Mouse (Mus musculus): Measurements from ENCODE around the gene Sh2b1. TPM values are rescaled to one million over a fixed set of nuclear protein-coding genes. Genes with fewer than 3 reads are reported as not detected.

The Sh2b1 gene
- polyA plus RNA-seq, 1 experiment from 2014 or later, result 53.5 TPM

DNA sequence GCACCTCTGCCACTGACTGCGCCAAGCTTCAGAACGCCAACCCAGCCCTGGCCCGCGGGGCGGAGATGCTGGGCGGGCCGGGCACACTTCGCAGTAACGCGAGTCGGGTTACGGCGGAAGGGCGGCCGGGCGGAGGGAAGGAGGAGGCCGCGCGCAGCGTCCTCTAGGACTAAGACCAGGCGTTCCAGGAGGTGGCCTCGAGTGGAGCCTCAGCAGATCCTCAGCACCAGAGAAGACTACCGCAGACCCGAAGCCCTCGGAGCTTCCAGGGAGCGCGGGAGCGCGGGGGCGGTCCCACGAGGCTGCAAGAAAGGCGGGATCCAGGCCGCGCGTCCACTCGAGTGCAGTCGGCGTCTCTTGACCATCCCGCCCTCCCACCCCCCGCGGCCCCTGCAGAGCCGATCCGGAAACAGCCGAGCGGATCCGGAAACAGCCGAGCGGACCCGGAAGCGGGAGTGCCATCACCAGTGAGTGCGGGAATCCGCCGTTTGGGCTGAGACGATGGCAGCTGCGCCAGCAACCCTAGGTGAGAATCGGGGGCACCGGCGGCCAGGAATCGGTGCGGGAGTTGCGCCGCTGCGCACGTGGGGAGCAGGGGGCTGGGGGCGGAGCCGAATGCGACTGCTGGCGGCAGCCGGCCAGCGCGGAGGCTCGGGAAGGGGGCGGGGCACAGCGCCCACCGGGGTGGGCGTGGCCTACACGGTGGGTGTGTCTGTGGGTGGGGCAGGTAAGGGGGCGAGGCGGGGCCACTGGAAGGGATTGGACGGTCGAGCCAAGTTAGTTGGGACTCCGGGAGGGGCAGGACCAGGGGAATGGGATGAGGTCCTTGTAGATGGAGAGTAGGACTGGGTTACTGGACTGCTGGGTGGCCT is 46.4 kb downstream of the Sh2b1 start, which contains the start of gene Rabep2:
Rabep2 (plus strand) TSS at position 129 of the 872 bp plus-strand sequence.
- Histone ChIP-seq H3K4me1 (replicated peaks; ENCODE audit: control insufficient read depth, insufficient read depth, low read length) (peaks cover 4% of the 10 kb centered on the region; the same call in 1 of the 2 replicates), H3K36me3 (ENCODE audit: control insufficient read depth, insufficient read depth, low read length) (no peaks in the 10 kb centered on the region), H3K27me3 (ENCODE audit: control insufficient read depth, insufficient read depth, low read length) (no peaks in the 10 kb centered on the region), H3K27ac (ENCODE audit: low read depth, low read length) (peak within 1 kb of the TSS; percentile 84), H3K9ac (ENCODE audit: low read length) (peak within 1 kb of the TSS; percentile 86), H3K4me3 (ENCODE audit: low read depth, low read length) (peak within 1 kb of the TSS; percentile 75), H3K4me2 (ENCODE audit: low read depth, low read length, severe bottlenecking) (peak within 1 kb of the TSS; percentile 84), H3K9me3 (ENCODE audit: control insufficient read depth, low read length) (no peaks in the 10 kb centered on the region; the same call in 1 of the 2 replicates)
- peak; percentile 98 for DNase-seq (ENCODE audit: low spot score)
- peak; percentile 91 for ATAC-seq (replicated peaks; ENCODE audit: low FRiP score)
- WGBS, result under 1% methylated on average over 78 of the region's 82 CpGs

DNA sequence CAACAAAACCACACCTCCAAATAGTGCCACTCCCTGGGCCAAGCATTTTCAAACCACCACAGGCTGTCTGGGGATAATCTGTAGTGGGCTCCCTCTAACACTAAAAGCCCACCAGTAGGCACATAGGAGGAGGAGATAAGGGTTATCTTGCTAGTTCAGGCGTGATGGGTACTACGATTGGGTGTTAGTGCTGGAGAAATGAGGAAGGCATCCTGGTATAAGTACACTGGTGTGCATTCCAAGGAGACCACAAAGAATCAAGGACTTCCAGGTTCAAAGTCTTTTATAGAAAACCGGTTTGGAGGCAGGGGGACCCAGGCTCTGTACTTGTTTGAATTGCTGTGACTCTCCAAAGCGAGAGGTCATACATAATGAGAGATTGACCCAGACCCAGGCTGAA is 47.1 kb downstream of the Sh2b1 start:
- Histone ChIP-seq H3K27ac (ENCODE audit: low read depth, low read length) (peak overlapping the region; percentile 84; the same call in 1 of the 2 replicates), H3K4me2 (ENCODE audit: low read depth, low read length, severe bottlenecking) (peak overlapping the region; percentile 84), H3K9ac (ENCODE audit: low read length) (peak overlapping the region; percentile 86), H3K27me3 (ENCODE audit: control insufficient read depth, insufficient read depth, low read length) (no peaks in the 10 kb centered on the region), H3K36me3 (ENCODE audit: control insufficient read depth, insufficient read depth, low read length) (no peaks in the 10 kb centered on the region), H3K9me3 (ENCODE audit: control insufficient read depth, low read length) (no peaks in the 10 kb centered on the region; the same call in 1 of the 2 replicates), H3K4me3 (ENCODE audit: low read depth, low read length) (peak overlapping the region; percentile 75), H3K4me1 (replicated peaks; ENCODE audit: control insufficient read depth, insufficient read depth, low read length) (peaks cover 4% of the 10 kb centered on the region; the same call in 1 of the 2 replicates)
- WGBS, result 23% methylated on average over 4 of the region's 4 CpGs
- peak; percentile 0 for ATAC-seq (replicated peaks; ENCODE audit: low FRiP score)
- no peak for DNase-seq (ENCODE audit: low spot score)

GRCm38 (mm10) chr7:126427323-126427860 is 47.8 kb downstream of the Sh2b1 start:
- no peaks in the 10 kb centered on the region for H3K27me3 ChIP-seq (ENCODE audit: control insufficient read depth, insufficient read depth, low read length)
- peaks cover 4% of the 10 kb centered on the region; the same call in 1 of the 2 replicates for H3K4me1 ChIP-seq (replicated peaks; ENCODE audit: control insufficient read depth, insufficient read depth, low read length)
- no peaks in the 10 kb centered on the region; the same call in 1 of the 2 replicates for H3K9me3 ChIP-seq (ENCODE audit: control insufficient read depth, low read length)
- H3K4me3 ChIP-seq (ENCODE audit: low read depth, low read length), result no peak overlapping the region
- no peak for ATAC-seq (replicated peaks; ENCODE audit: low FRiP score)
- H3K36me3 ChIP-seq (ENCODE audit: control insufficient read depth, insufficient read depth, low read length), result no peaks in the 10 kb centered on the region
- H3K27ac ChIP-seq (ENCODE audit: low read depth, low read length), result no peak overlapping the region
- WGBS, result 65% methylated on average over 12 of the region's 13 CpGs
- no peak overlapping the region for H3K9ac ChIP-seq (ENCODE audit: low read length)
- no peak for DNase-seq (ENCODE audit: low spot score)
- no peak overlapping the region for H3K4me2 ChIP-seq (ENCODE audit: low read depth, low read length, severe bottlenecking)

DNA sequence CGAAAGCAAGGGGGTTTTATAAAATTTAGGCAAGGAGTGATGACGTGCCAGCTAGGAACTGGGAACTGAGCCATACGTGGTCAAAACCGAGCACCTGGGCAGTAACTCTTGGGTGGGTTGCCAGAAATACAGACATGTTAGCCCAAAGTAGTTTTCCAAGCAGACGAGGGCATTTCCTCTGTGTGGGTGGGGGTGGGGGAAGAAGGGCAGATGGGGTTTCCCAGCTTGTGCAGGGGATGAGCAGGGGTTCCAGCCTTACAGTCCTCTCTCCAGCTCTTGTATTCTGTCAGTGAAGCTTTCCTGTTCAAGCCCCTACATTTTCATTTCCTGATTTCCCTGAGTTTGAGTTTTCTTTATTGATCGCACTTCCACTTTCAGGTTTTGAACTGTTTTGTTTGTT is 51.1 kb downstream of the Sh2b1 start:
- DNase-seq (ENCODE audit: low spot score), result no peak
- ATAC-seq (replicated peaks; ENCODE audit: low FRiP score), result no peak
- no peaks in the 10 kb centered on the region for H3K36me3 ChIP-seq (ENCODE audit: control insufficient read depth, insufficient read depth, low read length)
- H3K4me2 ChIP-seq (ENCODE audit: low read depth, low read length, severe bottlenecking), result no peak overlapping the region
- H3K4me1 ChIP-seq (replicated peaks; ENCODE audit: control insufficient read depth, insufficient read depth, low read length), result no peaks in the 10 kb centered on the region; the same call in 1 of the 2 replicates
- 80% methylated on average over 6 of the region's 6 CpGs for WGBS
- H3K9me3 ChIP-seq (ENCODE audit: control insufficient read depth, low read length), result no peaks in the 10 kb centered on the region; the same call in 1 of the 2 replicates
- no peak overlapping the region for H3K27ac ChIP-seq (ENCODE audit: low read depth, low read length)
- no peaks in the 10 kb centered on the region for H3K27me3 ChIP-seq (ENCODE audit: control insufficient read depth, insufficient read depth, low read length)
- H3K9ac ChIP-seq (ENCODE audit: low read length), result no peak overlapping the region
- H3K4me3 ChIP-seq (ENCODE audit: low read depth, low read length), result no peak overlapping the region

- no peak for ATAC-seq (replicated peaks; ENCODE audit: low FRiP score)
- peaks cover 2% of the 10 kb centered on the region; the same call in 1 of the 2 replicates for H3K4me1 ChIP-seq (replicated peaks; ENCODE audit: control insufficient read depth, insufficient read depth, low read length)
- H3K9ac ChIP-seq (ENCODE audit: low read length), result no peak overlapping the region
- H3K27me3 ChIP-seq (ENCODE audit: control insufficient read depth, insufficient read depth, low read length), result no peaks in the 10 kb centered on the region
- no peak overlapping the region for H3K27ac ChIP-seq (ENCODE audit: low read depth, low read length)
- no peak overlapping the region for H3K4me3 ChIP-seq (ENCODE audit: low read depth, low read length)
- WGBS, result 89% methylated on average over 5 of the region's 5 CpGs
- H3K4me2 ChIP-seq (ENCODE audit: low read depth, low read length, severe bottlenecking), result no peak overlapping the region
- no peaks in the 10 kb centered on the region for H3K36me3 ChIP-seq (ENCODE audit: control insufficient read depth, insufficient read depth, low read length)
- H3K9me3 ChIP-seq (ENCODE audit: control insufficient read depth, low read length), result no peaks in the 10 kb centered on the region; the same call in 1 of the 2 replicates
- no peak for DNase-seq (ENCODE audit: low spot score)
Measured at GRCm38 (mm10) chr7:126421756-126422155, 53.5 kb downstream of the Sh2b1 start.

- 78% methylated on average over 3 of the region's 3 CpGs for WGBS
- H3K4me2 ChIP-seq (ENCODE audit: low read depth, low read length, severe bottlenecking), result no peak overlapping the region
- DNase-seq (ENCODE audit: low spot score), result no peak
Measured at GRCm38 (mm10) chr7:126418496-126418895, 56.7 kb downstream of the Sh2b1 start.

DNA sequence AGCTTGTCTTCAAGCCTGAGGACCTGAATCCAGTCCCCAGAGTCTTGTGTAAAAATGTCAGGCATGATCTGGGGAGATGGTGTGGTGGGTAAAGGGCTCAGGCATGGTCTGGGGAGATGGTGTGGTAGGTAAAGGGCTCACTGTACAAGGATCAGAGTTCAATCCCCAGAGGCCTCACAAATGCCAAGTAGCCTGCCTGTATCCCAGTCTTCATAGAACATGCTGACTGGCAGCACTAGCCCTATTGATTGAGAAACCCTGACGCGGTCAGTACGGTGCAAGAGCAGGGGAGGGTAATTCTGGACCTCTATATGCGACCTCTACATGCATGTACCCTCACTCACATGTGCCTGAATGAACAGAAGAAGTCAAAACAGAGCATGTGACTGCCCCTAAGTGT is 57.6 kb downstream of the Sh2b1 start:
- 69% methylated on average over 4 of the region's 4 CpGs for WGBS
- ATAC-seq (replicated peaks; ENCODE audit: low FRiP score) (no peak), DNase-seq (ENCODE audit: low spot score) (no peak)
- Histone ChIP-seq H3K4me2 (ENCODE audit: low read depth, low read length, severe bottlenecking) (no peak overlapping the region), H3K9ac (ENCODE audit: low read length) (no peak overlapping the region), H3K9me3 (ENCODE audit: control insufficient read depth, low read length) (no peaks in the 10 kb centered on the region), H3K4me1 (replicated peaks; ENCODE audit: control insufficient read depth, insufficient read depth, low read length) (peaks cover 2% of the 10 kb centered on the region; the same call in 1 of the 2 replicates), H3K36me3 (ENCODE audit: control insufficient read depth, insufficient read depth, low read length) (no peaks in the 10 kb centered on the region), H3K4me3 (ENCODE audit: low read depth, low read length) (no peak overlapping the region), H3K27ac (ENCODE audit: low read depth, low read length) (peak overlapping the region; percentile 18; the same call in 1 of the 2 replicates), H3K27me3 (ENCODE audit: control insufficient read depth, insufficient read depth, low read length) (no peaks in the 10 kb centered on the region)

More at GRCm38 (mm10) chr7:126418496-126418895, 56.7 kb downstream of the Sh2b1 start:
- Histone ChIP-seq H3K9me3 (ENCODE audit: control insufficient read depth, low read length) (no peaks in the 10 kb centered on the region), H3K9ac (ENCODE audit: low read length) (no peak overlapping the region), H3K4me1 (replicated peaks; ENCODE audit: control insufficient read depth, insufficient read depth, low read length) (peaks cover 2% of the 10 kb centered on the region; the same call in 1 of the 2 replicates), H3K27ac (ENCODE audit: low read depth, low read length) (no peak overlapping the region), H3K27me3 (ENCODE audit: control insufficient read depth, insufficient read depth, low read length) (no peaks in the 10 kb centered on the region), H3K4me3 (ENCODE audit: low read depth, low read length) (no peak overlapping the region), H3K36me3 (ENCODE audit: control insufficient read depth, insufficient read depth, low read length) (no peaks in the 10 kb centered on the region)
- no peak for ATAC-seq (replicated peaks; ENCODE audit: low FRiP score)

DNA sequence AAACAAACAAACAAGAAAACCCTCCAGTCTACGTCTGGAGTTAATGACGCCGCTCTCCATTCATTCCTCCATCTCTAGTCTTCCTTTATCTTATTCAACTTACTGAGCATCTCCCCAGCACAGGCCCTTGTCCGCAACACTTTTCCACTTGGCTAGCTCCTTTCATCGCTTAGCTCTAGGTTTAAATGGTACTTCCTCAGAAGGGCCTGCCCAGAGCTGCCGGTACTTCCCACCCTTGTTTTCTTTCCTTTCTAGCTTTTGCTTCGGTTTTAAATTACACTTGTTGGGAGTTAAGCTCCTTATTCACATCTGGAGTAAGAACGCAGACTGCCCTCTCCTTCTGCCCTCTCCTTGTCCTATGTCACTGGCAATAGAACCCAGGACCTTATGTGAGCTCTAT is 58.2 kb downstream of the Sh2b1 start:
- H3K27me3 ChIP-seq (ENCODE audit: control insufficient read depth, insufficient read depth, low read length), result no peaks in the 10 kb centered on the region
- ATAC-seq (replicated peaks; ENCODE audit: low FRiP score) (peak; percentile 49; the same call in 1 of the 2 replicates), DNase-seq (ENCODE audit: low spot score) (peak; percentile 64)
- H3K4me2 ChIP-seq (ENCODE audit: low read depth, low read length, severe bottlenecking), result no peak overlapping the region
- no peaks in the 10 kb centered on the region for H3K36me3 ChIP-seq (ENCODE audit: control insufficient read depth, insufficient read depth, low read length)
- H3K4me1 ChIP-seq (replicated peaks; ENCODE audit: control insufficient read depth, insufficient read depth, low read length), result peaks cover 2% of the 10 kb centered on the region; the same call in 1 of the 2 replicates
- 5% methylated on average over 8 of the region's 8 CpGs for WGBS
- H3K9me3 ChIP-seq (ENCODE audit: control insufficient read depth, low read length), result no peaks in the 10 kb centered on the region
- peak overlapping the region; percentile 25; the same call in 1 of the 2 replicates for H3K27ac ChIP-seq (ENCODE audit: low read depth, low read length)
- no peak overlapping the region for H3K4me3 ChIP-seq (ENCODE audit: low read depth, low read length)
- H3K9ac ChIP-seq (ENCODE audit: low read length), result no peak overlapping the region

Measured in forebrain, embryonic 11.5 days (tissue).